Mouse (Mus musculus): ENCODE measurements around the gene Stk32b. TPM values are rescaled to one million over a fixed set of nuclear protein-coding genes. Genes with fewer than 3 reads are reported as not detected.

The Stk32b gene
- total RNA-seq, 2 experiments from 2014 or later: 0.54 to 1.2 TPM

DNA sequence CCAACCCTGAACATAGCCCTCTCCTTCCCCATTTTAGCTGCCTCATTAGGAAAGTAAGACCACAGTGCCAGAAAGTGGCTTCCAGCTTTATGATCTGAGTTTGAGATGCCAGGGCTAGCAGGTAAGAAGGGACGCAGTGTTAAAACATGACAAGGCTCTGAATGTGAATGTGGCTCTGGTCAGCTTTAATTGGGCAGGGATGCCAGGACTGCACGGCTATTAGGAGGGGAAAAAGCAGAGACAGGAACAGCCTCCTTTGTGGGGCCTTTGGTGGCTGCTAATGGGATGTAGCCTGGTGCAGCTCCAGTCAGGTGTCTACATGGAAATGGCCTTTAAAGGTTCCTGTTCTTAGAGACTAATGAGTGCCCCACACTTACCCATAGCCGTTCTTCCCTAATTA lies 52.0 kb downstream of the Stk32b start:
- DNase-seq: no peak

DNA sequence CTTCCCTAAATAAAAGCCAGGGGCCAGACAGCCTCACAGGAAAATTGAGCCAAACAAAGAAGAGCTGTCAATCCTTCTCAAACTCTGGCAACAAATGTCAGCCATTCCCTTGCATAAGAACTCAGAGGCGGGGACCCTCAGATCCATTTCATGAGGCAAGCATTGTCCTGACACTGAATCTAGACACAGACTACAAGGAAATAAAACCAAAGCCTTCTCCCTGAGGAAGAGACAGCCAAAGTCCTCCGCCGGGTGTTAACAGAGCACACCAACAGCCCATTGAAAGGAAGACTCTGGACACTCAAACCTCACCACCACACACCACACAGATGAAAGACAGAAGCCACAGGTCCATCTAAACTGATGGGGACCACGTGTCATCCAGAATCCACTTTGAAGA lies 57.8 kb downstream of the Stk32b start:
- no peak for DNase-seq

DNA sequence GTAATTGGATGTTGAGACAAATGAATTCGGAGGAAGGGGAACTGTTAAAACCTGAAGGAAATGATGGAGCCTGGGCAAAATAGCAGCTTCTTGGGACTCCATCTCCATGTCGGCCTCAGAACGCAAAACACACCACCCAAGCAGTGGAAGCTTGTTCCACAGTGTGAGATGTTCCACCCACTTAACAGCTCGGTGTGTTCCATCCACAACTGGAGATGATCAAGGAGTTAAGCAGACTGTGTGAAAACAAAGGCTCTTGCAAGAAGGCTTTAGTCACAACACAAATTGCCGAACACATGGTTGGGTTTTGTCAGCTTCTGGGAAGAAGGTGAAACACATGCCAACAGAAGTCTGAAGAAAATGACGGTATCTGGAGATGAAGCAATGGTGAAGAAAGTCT lies 59.2 kb downstream of the Stk32b start:
- no peak for DNase-seq

DNA sequence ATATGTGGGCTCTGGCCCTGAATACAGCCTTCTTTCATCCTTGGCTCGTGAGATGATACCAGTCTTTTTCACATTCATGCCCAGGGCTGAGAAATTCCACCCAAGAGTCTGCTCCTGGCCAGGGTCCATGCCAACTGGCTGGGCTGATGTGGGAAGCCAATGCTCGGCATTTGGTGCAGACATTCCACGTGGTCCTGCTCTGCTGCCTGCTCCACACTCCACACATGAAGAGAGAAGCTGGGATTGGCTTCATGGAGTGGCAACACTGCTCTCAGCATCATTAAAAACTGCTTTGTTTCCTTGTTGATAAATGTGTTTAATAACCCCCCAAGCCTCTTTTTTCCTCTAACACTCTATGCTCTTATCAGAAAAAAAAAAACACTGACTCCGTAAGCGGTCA lies 61.8 kb downstream of the Stk32b start:
- no peak for DNase-seq

DNA sequence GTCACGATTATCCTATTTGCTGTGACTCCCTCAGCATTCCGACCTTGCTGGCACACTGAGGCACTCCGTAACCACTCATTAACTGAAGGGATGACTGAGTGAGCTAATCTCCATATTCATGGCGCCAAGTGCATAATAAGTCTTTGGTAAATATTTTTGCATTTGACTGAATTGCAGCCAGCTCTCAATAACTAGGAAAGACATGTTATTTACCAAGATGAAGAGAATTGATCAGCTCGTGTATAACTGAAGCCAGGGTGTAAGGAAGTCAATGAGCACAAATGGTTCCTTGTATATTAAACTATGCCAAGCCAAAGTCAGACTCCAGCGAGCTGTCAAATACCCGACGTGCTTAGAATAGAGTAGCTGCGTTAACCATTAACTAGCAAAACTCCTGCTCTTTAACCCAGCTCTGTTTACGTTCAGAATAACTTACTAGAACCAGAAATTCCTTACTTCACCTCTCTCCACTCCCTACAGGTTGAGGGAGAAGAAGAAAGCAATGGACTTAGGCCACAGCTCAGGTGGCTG lies 66.2 kb downstream of the Stk32b start:
- no peak for DNase-seq

DNA sequence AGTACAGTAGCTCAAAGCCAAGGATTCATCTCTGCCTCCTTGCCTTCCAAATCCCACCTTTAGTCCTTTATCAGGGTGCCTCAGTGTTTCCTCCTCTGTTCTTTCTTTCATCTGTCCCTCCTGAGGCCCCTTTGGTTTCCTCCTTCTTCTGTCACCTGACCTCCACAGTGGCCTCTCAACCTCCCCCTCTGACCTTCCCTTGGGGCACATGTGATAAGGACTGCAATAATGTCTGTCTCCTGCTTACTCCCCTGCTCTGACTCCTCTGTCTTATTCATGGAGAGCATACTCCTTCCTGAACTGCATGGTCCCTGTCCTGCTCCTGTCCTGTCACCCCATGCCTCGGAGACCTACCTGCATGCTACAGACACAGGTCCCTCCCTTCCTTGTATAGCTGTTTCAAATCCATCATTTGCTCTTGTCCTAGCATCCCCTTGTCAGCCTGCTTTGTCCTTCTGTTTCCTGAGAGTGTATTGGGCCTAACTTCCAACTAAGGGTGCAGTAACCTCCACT lies 66.8 kb downstream of the Stk32b start:
- no peak for DNase-seq

DNA sequence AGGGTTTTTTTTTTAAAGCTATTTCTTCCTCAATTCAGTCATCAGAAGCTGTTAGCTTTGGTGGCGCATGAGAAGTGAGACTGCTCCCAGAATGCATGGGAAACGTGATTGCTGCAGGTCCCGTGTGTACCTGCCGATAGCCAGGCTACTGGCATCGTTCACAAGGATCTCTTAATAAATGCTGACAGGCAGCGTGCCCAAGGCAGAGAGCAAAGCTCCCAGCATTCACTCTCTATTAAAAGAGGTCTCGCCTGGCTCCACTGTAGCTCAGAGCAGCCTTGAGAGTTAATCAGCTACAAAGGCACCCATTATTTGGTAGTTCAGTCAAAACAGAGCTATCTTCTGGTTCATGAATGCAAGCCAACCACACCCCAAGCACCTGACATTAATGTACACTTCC lies 72.9 kb downstream of the Stk32b start:
- DNase-seq: no peak

DNA sequence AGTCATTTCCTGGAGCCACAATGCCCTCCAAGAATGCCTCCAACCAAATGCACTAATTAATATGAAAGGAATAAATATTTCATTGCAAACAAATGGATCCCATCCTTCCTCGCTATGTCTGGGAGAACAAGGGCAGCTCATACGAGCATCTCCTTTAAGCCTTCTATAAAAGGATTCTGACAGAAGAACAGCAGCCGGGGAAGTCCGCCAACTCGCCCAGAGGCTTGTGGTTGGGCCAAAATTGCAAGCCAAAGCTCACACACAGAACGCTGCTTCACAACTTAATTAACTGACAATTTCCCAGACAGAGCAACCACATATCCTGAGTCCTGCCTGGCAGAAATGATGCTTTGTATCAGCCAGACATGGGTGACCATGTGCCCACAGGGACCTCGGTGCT lies 74.5 kb downstream of the Stk32b start:
- no peak for DNase-seq

DNA sequence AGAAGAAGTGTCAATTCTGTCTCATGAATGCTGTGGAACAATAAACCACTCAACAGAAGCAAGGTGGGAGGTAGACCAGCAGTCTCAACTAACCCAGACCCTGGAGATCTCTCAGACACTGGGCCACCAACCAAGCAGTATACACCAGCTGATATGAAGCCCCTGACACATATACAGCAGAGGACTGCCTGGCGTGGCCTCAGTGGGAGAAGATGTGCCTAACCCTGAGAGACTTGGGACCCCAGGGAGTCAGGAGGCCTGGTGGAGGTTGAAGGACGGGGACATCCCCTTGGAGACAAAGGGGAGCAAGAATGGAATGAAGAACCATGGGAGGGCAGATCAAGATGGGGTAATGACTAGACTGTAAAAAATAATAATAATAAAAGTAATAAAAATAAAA lies 82.2 kb downstream of the Stk32b start:
- DNase-seq: no peak

DNA sequence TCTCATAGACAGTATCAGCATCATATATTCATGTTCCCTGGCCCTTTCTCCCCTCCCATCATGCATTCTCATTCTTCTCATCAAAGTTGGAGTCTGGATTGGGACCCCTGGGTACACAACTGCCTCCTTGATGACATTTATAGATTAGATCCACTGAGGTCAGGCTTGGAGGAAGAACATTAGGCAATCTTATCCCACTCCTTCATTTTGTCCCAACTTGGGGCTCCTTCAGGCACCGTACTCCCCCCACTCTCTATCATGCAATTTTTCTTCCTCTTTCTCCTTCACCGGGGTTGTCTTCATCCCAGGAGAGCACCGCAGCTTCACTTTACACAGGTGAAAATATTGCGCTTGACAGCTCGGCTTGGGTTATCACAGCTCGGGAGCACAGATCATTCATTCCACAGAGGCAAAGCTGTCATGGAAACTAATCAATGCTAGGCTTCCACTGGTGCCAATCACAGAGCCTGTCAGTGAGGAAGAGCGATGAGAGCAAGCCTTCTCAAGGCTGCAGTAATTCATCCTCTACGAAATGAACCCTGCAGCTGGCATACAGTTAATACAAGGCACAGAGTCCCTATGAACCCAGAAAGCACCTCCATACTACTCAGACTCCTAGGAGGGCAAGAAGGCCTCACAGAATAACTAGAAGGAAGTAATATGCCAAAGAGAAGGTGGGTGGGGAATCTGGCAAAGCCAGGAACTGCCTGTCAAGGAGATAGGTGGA lies 89.4 kb downstream of the Stk32b start:
- no peak for DNase-seq

DNA sequence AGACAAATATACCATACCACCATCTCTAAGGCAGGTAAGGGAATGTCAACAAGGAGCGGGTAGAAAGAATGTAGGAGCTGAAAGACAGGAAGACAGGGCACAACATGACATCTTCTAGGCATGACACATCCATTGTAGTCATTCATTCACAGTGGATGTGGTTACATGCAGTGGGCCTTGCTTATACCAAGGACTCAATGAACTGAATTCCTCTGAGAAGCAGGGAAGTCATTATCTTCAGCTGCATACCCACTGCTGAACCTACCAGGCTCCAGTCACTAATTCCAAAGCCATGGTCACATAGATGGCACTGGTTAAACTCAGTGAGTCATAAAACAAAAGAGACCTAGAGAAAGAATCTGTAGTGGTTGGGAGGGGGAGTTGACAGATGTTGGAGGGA lies 105.1 kb downstream of the Stk32b start:
- DNase-seq: no peak

DNA sequence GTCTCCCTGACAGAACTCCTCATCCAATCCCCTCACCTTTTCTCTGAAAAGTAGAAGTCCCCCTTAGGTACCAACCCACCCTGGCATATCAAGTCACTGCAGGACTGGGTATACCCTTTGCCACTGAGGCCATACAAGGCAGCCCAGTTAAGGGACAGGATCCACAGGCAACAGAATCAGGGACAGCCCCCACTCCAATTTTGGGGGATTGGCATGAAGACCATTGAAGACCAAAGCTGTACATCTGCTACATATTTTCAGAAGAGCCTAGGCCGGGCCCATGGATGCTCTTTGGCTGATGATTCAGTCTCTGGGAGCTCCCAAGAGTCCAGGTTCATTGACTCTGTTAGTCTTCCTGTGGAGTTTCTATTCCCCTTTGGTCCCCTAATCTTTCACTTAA lies 117.4 kb downstream of the Stk32b start:
- no peak for DNase-seq

DNA sequence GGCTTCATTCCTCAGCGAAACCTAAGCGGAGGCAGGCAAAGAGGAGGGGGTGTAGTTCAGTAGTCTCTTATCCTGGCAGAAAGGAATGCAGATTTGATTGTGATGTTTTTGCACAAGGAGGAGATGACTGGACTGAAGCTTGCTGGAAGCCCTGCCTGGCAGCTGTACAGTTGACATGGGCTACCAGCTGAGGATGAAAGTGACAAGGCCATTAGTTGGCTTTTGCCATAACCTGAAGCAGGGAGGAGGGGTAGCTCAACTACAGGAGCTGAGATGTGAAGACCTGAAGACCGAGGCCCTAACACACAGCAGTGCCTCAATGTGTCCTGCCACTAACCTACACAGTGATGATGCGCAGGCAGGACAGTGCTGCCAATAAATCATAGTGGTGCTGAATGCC lies 118.7 kb downstream of the Stk32b start:
- DNase-seq: no peak

DNA sequence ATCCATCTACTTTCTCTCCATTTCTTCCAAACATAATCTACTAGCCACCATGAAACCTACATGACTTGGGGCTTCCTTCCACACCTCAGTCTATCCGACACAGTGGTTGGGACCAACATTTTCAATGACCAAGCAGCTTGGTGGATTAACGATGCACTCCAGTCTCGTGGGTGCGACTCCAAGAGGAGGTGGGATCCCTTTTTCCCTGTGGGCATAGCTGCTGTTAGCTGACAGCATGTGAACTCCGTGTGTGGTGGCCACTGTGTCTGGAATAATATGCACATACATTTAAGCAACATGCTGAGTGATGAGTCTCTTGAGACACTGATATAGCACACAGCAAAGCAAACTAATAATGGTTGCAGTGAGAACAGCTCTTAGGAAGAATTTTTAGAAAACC lies 124.6 kb downstream of the Stk32b start:
- DNase-seq: no peak

DNA sequence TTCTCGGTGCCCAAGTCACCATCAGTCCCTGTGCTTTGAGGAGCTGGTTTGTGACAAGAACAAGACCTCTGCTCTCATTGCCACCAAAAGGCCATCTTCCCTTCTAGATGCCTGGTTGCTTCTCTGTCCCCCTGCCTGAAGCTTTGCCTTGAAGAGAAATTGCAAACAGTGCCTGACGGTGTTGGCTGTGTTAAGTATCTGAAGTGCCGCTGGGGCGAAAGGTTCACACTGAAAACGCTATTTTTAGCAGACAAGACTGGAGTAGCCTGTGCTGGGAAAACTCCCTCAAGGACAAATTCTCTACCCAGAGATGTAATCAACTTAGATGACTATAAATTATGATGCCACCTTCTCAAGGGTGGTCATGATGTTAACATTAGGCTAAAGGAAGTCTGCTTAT lies 129.1 kb downstream of the Stk32b start:
- no peak for DNase-seq

DNA sequence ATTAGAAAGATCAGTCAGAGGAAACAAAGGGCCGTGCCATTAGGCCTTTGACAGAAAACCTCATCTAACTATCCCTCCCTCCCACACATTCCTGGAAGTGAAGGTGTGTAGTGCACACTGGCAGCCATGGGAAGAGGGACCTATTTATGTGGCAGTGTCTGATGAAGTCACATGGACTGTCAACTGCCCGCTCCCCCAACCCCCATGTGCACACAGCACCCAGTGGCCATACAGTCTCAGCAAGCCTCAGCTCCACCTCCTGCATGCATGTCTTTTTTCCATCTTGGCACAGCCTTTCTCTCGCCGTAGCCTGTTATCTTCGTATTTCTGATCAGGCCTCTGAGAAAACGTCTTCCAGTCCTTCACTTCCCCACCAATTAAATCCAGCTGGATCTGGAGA lies 130.9 kb downstream of the Stk32b start:
- DNase-seq: no peak

DNA sequence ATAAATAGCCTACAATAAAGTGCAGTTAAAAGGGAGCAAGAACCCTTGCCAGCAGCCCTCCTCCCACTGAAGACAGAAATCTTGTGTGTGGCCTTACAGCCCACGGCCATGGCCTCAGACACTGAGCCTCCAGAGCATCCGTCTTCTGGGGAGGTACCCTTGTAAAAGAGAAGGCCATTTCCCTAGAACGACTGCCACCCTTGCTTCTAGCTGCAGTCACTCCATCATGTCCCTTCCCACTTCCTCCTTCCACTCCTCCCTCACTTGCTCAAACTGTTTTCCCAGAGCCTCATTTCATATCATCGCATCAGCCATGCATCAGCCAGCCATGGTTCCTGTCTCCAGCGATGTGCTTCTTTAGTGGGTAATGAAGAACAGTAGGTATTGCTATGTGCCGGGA lies 141.5 kb downstream of the Stk32b start:
- no peak for DNase-seq

DNA sequence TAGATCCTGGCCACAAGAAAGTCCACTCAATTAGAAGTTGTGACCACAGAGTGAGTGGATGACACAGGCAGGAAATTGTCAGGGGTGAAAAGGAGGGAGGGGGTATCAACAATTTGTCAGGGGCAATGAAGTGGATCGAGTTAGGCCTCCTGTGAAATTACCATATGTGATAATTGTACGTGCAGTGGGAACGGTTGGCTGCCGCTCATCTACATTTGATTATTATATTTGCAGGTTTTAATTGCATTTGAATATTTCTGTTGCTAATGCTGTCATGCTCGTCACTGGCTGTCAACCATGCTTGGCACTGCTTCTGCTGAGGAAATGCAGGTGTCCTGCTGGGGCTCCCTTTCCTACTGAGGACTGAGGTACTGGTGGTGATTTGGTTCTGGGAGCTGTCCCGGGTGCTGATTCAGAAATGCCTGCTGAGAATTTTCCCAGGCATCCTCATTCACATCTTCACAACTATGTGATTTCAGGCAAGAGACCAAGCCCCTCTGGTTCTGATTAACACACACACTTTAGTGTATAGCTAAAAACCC lies 159.6 kb downstream of the Stk32b start:
- DNase-seq: peak; percentile 34

DNA sequence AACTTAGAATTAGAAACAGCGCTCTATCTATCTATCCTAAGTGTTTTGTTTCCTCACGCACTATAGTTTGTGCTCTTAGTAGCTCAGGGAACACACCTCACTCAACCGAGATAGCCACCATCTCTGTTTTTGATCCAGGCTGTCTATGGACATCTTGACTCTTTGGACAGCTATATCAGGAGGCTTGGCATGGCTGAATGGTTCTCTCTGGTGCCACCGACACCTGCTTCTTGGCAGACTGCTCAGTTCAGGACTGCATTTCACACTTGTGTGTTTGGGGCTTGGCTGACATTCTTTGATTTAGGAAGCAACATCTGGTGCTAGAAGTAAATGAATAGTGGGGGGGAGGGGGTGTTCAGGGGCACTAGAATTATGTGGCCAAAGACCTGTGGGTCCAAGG lies 162.7 kb downstream of the Stk32b start:
- DNase-seq: no peak

DNA sequence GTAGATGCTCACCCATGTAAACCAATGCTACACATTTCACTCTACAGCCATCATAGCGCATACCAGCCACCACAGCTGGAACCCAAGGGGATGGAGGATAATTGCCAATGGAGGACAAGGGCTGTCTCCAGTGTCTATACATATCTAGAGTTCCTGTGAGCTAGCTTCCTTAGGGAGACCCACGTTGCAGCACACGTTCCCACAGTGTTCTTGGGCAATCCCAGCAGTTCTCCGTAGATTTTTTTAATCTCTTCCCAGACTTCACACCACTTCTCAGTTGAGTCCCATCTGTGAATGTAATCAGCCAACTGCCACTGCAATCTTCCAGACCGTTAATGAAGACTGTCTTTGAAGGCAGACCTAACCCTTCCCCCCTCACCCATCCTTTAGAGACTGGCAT lies 165.3 kb downstream of the Stk32b start:
- DNase-seq: no peak

DNA sequence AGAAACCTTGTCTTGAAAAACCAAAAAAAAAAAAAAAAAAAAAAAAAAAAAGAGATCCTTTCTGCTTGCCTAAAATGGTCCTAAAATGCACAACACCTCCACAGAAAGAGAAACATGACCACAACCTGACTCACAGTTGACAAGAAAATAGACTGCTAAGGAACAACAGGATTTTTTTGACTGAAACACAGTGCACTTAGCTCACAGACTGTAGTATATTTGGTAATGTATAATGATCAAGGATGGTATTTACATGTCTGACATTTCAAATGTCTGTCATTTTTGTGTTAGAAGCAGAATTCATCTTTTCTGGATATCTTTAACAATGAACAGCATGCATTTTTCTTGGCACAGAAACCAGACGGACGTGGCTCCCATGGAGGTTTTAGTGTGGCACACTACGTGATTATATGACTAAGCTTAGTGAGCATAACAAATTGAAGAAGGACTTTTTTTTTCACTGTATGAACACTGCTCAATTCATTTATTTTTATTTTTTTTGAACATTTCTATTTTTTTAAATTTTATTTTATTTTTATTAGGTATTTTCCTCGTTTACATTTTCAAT lies 181.2 kb downstream of the Stk32b start:
- DNase-seq: no peak

DNA sequence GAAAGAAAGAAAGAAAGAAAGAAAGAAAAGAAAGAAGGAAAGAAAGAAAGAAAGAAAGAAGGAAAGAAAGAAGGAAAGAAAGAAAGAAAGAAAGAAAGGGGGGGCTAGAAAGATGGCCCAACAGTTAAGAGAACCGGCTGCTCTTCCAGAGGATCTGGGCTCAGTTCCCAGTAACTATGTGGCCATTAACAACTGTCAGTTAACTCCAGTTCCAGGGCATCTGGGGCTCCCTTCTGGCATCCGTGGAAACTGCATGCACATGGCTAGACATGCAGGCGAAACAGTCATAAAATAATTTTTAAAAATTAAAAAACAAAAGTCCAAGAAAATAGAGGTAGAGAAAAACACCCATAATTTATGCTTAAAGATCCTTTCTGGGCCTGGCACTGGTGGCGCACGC lies 181.7 kb downstream of the Stk32b start:
- no peak for DNase-seq

DNA sequence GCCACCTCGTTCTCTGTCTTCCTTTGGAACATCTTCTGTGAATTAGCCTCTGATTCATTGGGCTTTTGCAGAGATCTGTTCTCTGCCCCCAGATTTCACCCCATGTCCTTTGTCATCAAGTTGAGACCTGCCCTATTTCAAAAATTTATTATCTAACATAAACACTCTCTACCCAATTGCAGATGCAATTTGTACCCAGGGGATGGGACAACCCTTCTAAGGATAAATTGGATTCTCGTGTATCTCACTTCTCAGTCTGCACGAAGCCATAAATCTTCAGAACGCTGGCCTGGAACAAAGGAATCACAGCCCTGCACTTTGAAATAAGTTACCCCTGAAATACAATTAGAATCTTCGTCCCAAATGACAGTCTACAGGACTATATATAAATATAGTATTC lies 191.6 kb downstream of the Stk32b start:
- no peak for DNase-seq

DNA sequence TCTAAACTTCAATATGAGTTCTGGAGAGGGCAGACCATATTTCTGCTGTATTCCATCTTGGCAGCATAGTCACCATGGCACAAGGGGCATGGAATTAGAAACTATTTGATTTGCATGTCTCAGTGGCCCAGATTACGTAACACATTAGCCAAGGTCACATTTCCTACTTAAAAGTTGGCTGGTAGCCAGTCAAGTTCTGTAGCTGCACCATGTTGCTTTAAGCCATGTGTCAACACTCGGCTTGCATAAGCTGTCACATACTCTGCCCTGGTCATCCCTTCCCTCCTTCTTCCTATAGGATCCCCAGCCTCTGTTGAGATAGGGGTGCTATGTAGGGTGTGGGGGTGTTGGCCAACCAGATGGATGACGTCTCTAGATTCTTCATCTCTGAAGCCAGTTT lies 196.5 kb downstream of the Stk32b start:
- peak; percentile 17 for DNase-seq
